Comparison of ENCODE assay signal across 9 mouse cellular contexts in the genomic region with DNA sequence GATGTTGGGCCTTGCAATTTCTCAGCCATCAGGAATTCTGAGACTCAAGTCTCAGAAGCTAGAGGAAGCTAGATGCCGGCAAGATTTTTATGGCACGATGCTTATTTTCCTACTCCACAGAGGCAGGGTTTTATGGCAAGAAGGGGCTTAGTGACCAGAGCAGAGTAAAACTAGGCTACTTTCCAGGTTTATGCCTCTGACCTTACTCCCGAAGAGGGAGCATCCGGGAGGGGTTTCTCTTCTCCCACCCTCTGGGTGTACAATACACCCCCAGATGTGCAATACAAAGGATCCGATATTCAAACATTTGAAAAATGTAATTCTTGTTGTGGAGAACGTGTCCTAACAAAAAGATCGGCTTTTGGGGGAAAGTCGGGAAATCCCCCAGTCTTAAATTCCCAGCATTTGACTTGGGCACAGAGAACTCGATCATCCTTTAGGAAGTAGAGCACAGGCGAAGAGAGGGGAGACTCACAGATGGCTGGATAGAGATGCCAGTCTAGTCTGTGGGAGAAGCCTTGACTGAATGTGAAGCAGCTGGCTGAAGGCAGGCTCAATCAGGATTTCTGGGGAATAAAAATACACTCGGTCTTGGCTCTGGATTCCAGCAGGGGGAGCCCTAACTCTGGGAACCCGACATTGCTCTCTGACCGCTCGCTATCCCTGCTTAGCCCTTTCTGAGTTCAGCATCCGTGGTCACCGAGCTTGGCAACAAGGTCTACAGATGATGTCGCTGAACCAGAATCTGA. TPM values are rescaled to one million over a fixed set of nuclear protein-coding genes. Genes with fewer than 3 reads are reported as not detected.
DNase-seq lines count a peak whose midpoint lies in the region; ATAC-seq and TF ChIP-seq lines count a peak whose summit lies in the region.
"Had no signal": no experiment of that assay in that cellular context is flagged by ENCODE, and none has a peak within 500 bp of the region (broad histone marks: within the 10 kb centered on the region; RNA-seq: fewer than 3 reads in every experiment).

No protein-coding gene starts in this region.

- TF ChIP-seq CTCF in cerebellum, adult 2 months (IDR thresholded peaks at IDR 0.05; ENCODE audit: borderline replicate concordance, insufficient read depth, low read depth, low read length), result peak; percentile 86
- peak; percentile 90 for TF ChIP-seq CTCF in forebrain, postnatal 0 days (IDR thresholded peaks at IDR 0.05; ENCODE audit: low read depth)

- H3K4me1 ChIP-seq in cerebellum, adult 2 months (ENCODE audit: control insufficient read depth, insufficient read depth, low read length), result peaks cover 4% of the 10 kb centered on the region; the same call in 1 of the 2 replicates
- peaks cover 4% of the 10 kb centered on the region; the same call in 1 of the 2 replicates for H3K4me1 ChIP-seq in forebrain, postnatal 0 days (ENCODE audit: insufficient read depth)
- H3K4me1 ChIP-seq in hindbrain, embryonic 10.5 days (replicated peaks), result peaks cover 15% of the 10 kb centered on the region
- no peaks in the 10 kb centered on the region; the same call in 1 of the 2 replicates for H3K4me1 ChIP-seq in lung, embryonic 16.5 days (replicated peaks; ENCODE audit: control insufficient read depth, insufficient read depth, low read length)

- H3K4me3 ChIP-seq in cerebellum, adult 2 months (replicated peaks; ENCODE audit: insufficient read depth, low read depth, low read length), result peak overlapping the region; percentile 42
- H3K4me3 ChIP-seq in forebrain, postnatal 0 days (ENCODE audit: low read depth, low read length), result peak overlapping the region; percentile 17; the same call in 1 of the 2 replicates
- H3K4me3 ChIP-seq in hindbrain, embryonic 10.5 days, result 0 out of 2 replicates have a peak overlapping the region, but pooled peaks have one; percentile 6
- no peak overlapping the region for H3K4me3 ChIP-seq in lung, embryonic 16.5 days (ENCODE audit: low read length)
- H3K4me3 ChIP-seq: megakaryocyte, embryonic 14.5 days had no signal

- H3K9me3 ChIP-seq in forebrain, postnatal 0 days (ENCODE audit: low read length), result no peaks in the 10 kb centered on the region
- H3K9me3 ChIP-seq in hindbrain, embryonic 10.5 days, result no peaks in the 10 kb centered on the region
- H3K9me3 ChIP-seq in lung, embryonic 16.5 days (ENCODE audit: control insufficient read depth, low read length), result no peaks in the 10 kb centered on the region
- H3K9me3 ChIP-seq: megakaryocyte, embryonic 14.5 days had no signal

- peak; percentile 98 for ATAC-seq in forebrain, postnatal 0 days
- ATAC-seq in lung, embryonic 16.5 days (ENCODE audit: low read depth), result peak; percentile 88

- TF ChIP-seq POLR2A in cerebellum, adult 2 months (IDR thresholded peaks at IDR 0.05; ENCODE audit: borderline replicate concordance, insufficient read depth, low read length), result no peak

- H3K36me3 ChIP-seq in forebrain, postnatal 0 days (ENCODE audit: insufficient read depth), result no peaks in the 10 kb centered on the region
- H3K36me3 ChIP-seq in hindbrain, embryonic 10.5 days, result no peaks in the 10 kb centered on the region
- no peaks in the 10 kb centered on the region for H3K36me3 ChIP-seq in lung, embryonic 16.5 days (ENCODE audit: control insufficient read depth, insufficient read depth, low read length)

- DNase-seq in Muller cell, postnatal 12 days (ENCODE audit: inconsistent ontology term), result peak; percentile 76
- DNase-seq in cerebellum, adult 2 months, result peak; percentile 74 to 82
- DNase-seq in forebrain, postnatal 0 days, result peak; percentile 92
- DNase-seq in hindbrain, embryonic 10.5 days (ENCODE audit: low spot score), result peak; percentile 88
- peak; percentile 73 to 87 for DNase-seq in layer of hippocampus, adult 8-10 months (ENCODE audit: low spot score in 2 of 2)
- DNase-seq in ovary, postnatal 36 days (ENCODE audit: low spot score), result peak; percentile 75
- DNase-seq in urinary bladder, postnatal 14 days (ENCODE audit: low spot score), result peak; percentile 83

- peak overlapping the region; percentile 39 for H3K4me2 ChIP-seq in forebrain, postnatal 0 days (ENCODE audit: low read depth)
- no peak overlapping the region for H3K4me2 ChIP-seq in lung, embryonic 16.5 days (ENCODE audit: low read depth, low read length)

- H3K27ac ChIP-seq in cerebellum, adult 2 months (ENCODE audit: insufficient read depth, low read length), result no peak overlapping the region
- no peak overlapping the region; the same call in 1 of the 2 replicates for H3K27ac ChIP-seq in forebrain, postnatal 0 days (ENCODE audit: low read depth, low read length)
- H3K27ac ChIP-seq in hindbrain, embryonic 10.5 days, result no peak overlapping the region
- H3K27ac ChIP-seq in lung, embryonic 16.5 days (ENCODE audit: low read length), result no peak overlapping the region

- no peaks in the 10 kb centered on the region; the same call in 1 of the 2 replicates for H3K27me3 ChIP-seq in cerebellum, adult 2 months (ENCODE audit: control insufficient read depth, insufficient read depth, low read length)
- no peaks in the 10 kb centered on the region; the same call in 1 of the 2 replicates for H3K27me3 ChIP-seq in forebrain, postnatal 0 days (ENCODE audit: insufficient read depth, low read length)
- peaks cover 67% of the 10 kb centered on the region for H3K27me3 ChIP-seq in hindbrain, embryonic 10.5 days (ENCODE audit: insufficient read depth, poor library complexity, severe bottlenecking)
- H3K27me3 ChIP-seq in lung, embryonic 16.5 days (ENCODE audit: control insufficient read depth, insufficient read depth, low read depth, low read length), result no peaks in the 10 kb centered on the region

- peak overlapping the region; percentile 44 for H3K9ac ChIP-seq in forebrain, postnatal 0 days
- peak overlapping the region; percentile 18; the same call in 1 of the 2 replicates for H3K9ac ChIP-seq in lung, embryonic 16.5 days (ENCODE audit: low read length)

- 20% methylated on average over 17 of the region's 17 CpGs for WGBS in cerebellum, adult 2 months
- 14% methylated on average over 17 of the region's 17 CpGs for WGBS in forebrain, postnatal 0 days
- 17% methylated on average over 17 of the region's 17 CpGs for WGBS in hindbrain, embryonic 10.5 days
- 24% methylated on average over 17 of the region's 17 CpGs for WGBS in lung, embryonic 16.5 days

RNA-seq across cellular contexts. Expression of gene Cdca7, which starts 40.2 kb away (rescaled TPM):
- 2.0 TPM in 2 replicates for polyA plus RNA-seq in cerebellum, adult 2 months (2012; rRNA removed)
- total RNA-seq in forebrain, postnatal 0 days (2014; rRNA removed), result 21.9 and 28.9 TPM in 2 replicates
- polyA plus RNA-seq in forebrain, postnatal 0 days (2015; fragmentation: Nextera tagmentation; extraction: Ambion mirVana), result 15.6 and 20.6 TPM in 2 replicates
- polyA plus RNA-seq in hindbrain, embryonic 10.5 days (2016; fragmentation: Nextera tagmentation; extraction: Ambion mirVana), result 163 and 223 TPM in 2 replicates
- 1 to 10 TPM; 4.6 to 7.6 (median 6.1) TPM for total RNA-seq in layer of hippocampus, adult 8-10 months (2022)
- polyA plus RNA-seq in lung, embryonic 16.5 days (2015; fragmentation: Nextera tagmentation; extraction: Ambion mirVana), result 130 and 137 TPM in 2 replicates
